Mouse (Mus musculus): ENCODE data around the gene Gm20388. TPM values are rescaled to one million over a fixed set of nuclear protein-coding genes. Genes with fewer than 3 reads are reported as not detected.

Gm20388 gene
- total RNA-seq, 2 experiments from 2014 or later, result 5.8 TPM; not detected in 1

DNA sequence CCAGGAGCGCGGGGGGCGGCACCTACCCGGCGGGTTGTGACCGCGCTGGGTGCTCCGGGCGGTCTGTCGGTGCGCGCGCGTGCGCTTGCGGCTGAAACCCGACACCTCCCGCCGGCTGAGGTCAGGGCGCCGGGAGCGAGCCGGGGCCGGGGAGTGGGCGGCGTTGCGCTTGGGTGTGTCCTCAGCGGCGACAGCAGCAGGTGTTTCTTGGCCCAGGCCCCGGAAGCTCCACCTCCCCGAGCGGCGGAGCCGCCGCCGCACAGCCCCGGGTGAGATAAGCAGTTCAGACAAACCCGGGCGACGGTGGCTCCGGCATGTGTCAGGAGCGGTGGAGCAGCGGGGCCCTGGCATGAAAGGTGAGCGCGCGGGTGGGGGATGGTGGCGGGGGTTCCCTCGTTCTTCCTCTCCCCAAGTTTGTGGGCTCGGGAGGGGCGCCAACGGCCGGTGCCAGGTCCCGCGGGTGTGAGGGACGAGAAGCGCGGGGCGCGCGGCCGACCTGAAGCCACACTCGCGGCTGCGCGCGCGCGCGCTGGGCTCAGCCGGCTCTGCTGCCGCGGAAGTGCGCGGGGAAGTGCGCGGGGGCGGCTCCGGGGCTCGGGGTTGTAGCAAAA lies 626.7 kb downstream of the Gm20388 start:
- DNase-seq, result peak; percentile 89

DNA sequence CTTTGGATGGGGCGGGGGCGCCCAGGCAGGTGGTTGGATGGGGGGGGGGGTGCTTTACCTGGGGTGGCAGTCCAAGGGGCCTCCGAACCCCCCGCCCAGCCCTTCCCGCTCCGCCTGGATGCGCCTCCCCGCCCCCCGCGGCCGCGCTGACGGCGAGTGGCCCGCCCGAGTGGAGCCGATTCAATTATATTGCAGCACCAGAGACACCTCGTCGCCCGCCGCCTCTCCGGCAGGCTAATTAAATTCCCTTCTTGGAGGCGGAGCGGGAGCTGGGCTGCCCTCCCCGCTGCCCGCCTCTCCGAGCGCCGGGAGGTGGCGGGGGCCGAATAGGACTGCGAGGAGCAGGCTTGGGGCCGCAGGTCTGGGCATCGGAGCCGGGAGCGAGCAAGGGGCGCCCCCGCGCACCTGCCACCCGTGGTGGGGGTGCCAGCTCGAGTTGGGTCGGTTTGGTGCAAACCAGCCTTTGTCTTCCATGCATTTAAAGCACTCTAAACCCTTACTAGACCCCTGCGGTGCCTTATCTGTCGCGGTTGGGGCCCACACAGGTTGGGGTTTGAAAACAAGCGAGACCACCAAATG lies 627.3 kb downstream of the Gm20388 start:
- DNase-seq, result peak; percentile 74

DNA sequence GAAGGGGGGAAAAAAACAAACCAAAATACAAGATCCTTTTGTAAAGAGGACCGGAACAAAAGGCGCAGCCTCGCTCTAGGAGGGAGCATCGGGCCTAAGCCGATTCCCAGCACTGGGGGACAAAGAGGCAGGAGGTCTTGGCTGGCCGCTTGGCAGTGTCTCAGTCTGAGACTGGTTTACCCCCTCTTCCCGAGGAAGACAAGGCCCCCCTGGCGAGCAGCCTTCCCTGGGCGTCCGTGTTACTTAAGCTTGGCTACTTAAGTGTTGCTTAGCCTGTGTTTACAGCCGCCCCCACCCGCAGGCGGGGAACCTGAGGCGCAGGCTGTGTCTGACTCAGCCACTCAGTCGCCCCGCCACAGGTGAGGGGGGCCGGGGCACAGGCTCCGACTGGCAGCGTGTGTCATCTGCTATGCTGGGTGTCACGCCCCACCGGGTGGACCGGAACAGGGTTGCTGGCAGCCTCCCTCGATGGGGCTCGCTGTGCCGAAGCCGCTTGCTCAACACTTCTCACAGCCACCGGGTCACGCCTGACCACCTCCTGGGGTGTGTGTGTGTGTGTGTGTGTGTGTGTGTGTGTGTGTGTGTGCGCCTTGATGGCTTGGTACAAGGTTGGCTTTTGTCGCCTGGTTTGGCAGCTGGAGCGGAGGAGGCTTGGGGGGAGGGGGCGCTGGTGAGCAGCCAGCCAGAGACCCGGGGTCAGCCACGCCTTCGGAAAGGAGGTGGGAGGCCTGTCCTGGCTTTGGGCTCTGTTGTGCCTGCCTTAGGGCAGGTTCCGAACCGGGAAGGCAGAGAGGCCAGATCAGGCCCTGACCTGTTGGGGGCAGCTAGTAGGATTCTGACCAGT lies 628.0 kb downstream of the Gm20388 start:
- DNase-seq, result peak; percentile 79

DNA sequence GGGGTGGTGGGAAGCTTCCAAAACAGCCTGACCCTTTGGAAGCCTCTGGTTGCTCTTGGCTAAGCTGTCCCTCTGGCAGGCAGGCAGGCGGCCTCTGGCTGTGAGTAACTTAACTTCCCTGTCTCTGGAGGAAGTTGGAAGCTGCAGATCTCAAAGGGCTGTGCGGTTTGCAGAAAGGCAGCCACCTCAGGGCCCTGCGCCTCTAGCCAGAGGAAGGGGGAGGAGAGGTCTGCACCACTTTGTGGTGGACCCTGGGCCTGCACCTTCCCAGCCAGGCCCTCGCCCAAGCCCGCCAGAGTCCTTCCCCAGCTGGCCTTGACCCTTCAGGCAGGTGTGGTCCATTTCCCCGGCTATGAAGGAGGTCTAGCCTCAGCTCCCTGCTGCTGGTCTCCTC lies 628.7 kb downstream of the Gm20388 start:
- no peak for DNase-seq

DNA sequence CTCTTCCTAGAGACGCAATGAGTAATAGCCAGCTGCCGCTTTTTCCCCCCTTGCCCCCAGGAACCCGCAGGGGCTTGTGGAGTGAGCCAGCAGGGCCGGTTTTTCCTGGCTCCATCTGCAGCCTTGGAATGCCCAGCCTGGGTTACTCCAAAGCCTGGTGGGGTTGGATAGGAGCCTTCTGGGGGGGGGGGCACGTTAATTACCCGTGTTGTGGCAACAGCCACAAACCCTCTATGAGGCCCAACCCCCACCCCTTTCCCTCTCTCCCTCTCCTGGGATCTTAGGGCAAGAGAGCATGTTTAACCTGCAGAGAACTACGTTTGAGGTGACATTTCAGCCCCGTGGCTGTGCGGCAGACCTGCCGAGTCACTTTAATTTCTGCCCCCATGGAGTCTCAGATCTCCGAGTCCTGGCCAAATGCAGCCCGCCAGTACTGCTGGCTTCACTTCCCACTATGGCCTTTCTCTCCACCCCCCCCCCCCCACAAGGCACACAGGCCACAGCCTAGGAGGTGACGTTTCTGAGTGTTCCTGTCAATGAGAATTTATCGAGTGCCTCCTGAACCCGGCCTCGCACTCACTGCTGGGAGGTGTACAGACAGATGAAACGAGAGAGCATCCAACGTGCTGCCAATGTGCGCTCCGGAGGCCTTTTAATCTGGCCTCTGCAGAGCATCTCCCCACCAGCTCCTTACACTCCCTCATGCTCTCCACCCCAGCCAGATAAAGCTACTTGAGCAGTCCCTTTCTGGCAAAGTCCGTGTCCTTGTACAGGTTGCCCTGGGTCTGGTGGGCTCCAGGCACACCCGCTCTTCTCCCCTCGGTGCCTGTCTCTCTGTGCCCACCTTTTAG lies 629.4 kb downstream of the Gm20388 start:
- DNase-seq, result no peak

DNA sequence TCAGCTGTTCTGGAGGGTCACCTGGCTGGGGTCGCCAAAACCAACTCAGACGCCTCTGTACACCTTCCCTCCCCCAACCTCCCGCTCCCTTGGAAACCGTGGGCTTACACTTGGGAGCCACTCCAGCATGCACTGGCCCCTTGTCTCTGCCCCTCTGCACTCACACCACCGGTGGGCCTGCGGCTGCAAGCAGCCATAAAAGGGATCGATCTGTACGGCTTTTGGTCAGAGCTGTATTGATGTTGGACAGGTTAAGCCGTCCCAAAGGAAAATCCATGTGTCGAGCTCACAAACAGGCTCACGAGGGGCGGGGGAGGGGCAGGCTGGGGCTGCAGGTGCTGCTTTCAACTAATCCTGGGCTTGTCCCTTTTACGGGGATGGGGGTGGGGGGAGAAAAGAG lies 632.4 kb downstream of the Gm20388 start:
- DNase-seq, result no peak

DNA sequence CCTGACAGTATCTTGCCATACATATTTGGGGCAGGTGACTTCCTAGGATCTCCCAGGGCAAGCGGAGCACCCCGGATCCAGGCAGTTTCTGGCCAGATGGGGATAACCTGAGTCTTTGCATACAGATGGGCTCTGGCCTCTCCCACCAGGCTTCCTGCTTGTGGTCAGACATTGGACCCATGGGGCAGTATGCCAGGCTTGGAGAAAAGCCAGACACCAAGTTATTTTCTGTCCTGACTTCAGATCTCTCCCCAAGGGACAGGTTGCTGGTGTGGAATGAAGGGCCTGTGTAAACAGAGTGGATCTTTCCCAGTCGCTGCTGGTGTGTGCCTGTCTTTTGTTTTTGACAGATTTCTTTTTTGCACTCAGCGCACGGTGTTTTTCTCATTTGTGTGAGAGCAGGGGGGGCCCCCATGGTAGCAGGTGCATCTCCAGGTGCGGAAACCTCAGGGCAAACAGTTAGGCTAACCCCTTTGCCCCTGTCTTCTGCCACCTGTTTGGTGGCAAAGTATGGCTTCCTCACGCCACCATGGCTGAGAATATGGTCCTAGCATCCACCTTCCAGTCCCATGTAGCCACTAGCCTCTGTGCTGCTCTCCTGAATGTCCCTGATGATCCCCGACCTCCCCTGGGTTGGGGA lies 632.9 kb downstream of the Gm20388 start:
- DNase-seq, result peak; percentile 87

DNA sequence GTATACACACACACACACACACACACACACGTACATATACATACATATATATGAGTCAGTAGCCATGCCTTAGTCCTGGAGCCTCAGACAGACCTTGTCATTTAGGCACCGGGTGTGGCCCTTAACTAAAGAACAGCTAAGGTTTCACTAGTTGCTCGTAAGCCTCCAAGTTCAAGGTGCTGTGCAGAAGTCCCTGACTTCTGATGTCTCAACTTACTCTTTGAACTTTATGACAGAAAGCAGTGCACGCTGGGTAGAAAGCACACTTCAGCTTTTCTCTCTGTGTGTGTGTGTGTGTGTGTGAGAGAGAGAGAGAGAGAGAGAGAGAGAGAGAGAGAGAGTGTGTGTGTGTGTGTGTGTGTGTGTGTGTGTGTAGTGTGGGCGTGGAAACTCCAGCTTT lies 633.5 kb downstream of the Gm20388 start:
- DNase-seq, result no peak

DNA sequence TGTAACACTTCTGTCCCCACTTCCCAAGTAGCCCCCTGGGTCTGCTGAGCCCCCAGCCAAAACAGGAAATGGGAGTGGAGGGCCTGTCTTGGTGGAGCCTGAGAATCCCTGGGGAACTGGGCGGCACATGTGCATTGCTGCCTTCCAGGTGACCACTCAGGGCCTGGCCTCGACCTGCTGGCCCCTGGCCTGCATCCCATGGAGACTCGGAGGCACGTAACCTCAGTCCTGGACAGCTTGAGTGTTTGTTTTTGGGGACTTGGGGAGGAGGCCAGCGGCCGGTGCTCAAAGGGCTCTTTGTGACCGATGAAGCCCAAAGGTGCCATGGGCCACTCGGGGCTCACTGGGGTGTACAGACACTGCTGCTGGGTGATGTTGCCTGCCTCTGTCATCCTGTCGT lies 636.9 kb downstream of the Gm20388 start:
- no peak for DNase-seq

DNA sequence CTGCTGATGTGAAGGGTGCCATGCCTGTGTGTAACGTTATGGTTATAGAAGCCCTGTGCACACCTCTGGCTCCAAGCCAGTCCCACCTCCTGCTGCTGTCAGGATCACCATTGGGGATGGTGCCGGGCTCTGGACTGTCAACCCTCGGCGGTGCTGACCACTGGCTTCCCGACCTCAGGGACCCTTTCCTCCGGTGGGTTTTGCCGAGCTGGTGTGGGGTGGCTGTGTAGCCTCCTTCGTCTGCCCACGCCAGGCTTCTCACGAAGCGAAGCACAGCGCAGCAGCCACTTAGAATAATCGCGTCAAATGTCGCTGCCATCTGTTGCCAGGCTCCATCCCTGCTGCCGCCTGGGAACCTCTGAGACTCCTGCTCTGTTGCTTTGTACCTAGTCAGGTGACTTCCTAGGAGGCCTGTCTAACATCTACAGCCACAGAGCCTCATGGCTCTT lies 637.7 kb downstream of the Gm20388 start:
- DNase-seq, result no peak

DNA sequence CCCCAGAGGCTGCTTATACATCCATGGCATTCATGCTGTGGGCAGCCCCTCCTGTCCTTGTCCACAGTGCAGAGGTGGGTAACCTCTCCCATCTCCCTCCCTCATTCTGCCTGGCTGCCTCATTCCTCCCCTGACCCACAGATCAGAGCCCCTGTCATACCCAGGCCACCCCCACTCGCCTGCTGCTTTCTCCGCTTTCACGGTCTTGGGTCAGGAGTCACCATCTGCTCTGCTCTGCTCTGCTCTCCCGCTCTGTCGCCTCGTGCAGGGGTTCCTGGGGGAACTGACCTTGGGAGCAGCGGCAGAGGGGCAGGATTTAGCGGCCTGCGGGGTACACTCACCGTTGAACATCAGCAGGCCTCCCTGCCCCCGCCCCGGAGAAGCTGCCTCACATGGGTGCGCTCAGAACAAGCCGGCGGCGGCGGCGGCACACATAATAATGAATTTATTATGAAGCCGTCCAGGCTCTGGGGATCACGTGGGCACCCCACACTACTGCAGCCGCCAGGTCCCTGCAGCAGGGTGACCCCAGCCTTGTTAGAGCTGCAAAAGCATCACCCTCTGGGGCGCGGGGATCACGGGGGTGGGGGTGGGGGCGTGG lies 638.8 kb downstream of the Gm20388 start:
- DNase-seq, result no peak

DNA sequence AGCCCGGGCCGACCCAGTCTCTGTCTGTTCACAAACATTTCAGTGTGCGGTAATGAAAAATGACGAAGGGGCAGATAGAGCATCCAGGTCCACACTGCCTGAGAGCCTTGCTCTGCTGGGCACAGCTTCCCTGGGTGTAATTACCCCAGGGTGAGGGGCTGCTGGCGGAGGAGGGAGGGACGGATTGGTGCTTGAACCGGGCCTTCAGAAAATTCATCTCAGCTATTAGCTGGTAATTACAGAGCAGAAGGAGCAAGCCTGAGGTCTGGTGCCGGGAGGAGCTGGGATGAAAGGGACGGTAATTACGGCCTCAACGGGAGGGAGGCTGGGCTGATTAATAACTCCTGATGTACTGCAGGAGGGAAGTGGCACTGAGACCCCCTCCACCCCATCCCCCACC lies 639.3 kb downstream of the Gm20388 start:
- no peak for DNase-seq

DNA sequence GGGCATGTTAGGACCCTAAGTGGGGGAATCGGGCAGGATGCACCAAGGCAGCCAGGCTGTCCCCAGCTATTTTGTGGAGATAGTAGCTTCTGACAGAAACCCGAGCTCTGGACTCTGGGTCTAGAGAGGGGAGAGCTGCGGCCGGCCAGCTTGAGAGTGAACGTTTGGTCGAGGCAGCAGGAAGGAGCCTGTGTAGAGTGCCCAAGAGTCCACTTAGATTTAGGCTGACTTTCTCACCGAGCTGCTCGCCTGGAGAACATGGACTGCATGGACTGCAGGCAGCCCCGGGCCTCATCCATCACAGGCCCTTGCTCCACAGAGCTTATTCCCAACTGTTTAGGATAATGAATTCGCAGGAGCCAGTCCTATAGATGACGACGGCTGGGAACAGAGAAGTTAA lies 639.8 kb downstream of the Gm20388 start:
- DNase-seq, result no peak

DNA sequence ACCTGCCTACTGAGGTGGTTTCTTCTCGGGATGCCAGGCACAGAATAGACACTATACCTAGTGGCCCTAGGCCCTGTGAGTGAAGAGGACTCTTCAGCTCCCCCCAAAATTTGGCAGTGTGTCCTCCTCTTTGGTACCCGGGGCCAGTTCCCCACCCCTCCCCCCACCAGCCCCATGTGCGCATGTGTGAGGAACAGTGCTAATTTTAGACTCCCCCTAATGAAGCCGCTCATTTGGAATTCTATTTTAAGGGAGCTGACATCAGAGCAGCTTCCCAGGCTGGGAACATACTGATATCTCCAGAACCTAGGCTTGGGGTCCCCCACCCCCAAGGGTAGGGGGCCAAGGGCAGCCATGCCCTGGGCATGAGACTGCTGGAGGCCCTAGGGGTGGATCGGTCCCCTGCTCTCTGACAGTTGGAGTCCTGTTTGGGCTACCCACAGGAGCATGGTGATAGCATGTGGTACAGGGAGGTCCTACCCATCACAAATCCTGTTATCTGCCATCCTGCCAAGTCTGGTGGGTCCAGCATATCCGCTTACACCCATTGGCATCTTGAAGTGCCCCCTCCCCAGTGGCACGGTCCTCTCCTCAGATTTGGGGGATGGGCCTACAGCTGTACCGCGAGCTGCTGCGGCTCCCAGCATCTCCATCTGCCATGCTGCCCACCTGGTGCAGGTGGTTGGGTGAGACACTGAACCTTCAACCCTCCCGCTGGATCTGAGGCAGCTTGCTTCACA lies 640.5 kb downstream of the Gm20388 start:
- DNase-seq, result no peak

DNA sequence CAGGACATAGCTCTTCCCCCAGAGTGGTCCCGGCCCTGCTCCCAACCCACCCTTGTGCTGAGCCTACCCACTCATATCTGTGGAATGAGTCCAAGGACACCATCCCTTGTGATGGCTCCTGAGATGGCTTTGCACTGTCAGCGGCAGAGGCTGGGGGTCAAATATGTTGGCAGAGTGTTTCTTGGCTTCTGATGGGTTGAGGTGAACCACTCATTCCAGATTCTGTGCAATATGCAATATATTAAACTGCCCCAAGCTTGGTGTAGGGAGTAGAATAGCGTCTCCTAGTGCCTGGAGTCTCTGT lies 641.0 kb downstream of the Gm20388 start:
- no peak for DNase-seq

DNA sequence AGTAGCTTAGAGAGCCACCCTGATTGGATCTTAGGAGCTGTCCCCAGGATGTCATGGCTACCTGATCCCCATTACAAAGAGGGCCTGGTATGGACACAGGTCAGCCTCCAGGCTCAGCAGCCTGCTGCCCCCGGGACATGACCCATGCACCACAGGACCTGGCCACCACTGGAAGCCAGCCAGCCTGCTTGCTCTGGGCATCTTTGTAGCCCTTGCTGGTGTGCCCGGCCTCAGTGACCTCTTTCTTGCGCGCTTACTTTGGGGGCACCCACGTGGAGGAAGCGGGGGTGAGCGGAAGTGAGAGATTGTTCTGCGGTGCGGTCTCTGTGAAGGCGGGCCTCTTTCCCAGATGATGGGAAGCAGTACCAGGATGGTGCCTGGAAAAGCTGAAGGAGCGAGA lies 641.9 kb downstream of the Gm20388 start:
- DNase-seq, result no peak

DNA sequence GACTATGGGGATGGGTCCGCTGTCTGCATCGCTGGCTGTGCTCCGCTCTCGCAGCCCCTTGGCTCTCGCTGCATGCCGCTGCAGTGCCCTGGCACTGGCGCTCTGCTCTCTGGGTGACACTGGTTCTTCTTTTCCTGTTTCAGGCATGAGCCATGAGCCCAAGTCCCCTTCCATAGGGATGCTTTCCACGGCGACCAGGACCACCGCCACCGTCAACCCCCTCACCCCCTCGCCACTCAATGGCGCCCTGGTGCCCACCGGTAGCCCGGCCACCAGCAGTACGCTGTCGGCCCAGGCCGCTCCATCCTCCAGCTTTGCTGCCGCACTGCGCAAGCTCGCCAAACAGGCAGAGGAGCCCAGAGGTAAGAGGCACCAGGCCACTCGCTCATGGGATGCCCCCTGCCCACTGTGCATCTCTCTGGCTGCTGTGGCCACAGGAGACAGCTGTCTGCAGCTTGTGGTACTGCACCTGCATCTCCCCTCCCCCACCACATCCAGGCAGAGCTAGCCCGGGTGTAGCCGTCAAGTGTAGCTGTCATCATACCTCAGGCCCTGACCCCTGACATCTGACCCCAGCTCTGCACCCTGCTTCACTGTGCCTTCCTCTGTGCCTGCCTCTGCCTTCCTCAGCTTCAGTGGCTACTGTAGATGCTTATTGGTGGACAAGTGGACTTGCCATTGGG lies 642.9 kb downstream of the Gm20388 start:
- no peak for DNase-seq

DNA sequence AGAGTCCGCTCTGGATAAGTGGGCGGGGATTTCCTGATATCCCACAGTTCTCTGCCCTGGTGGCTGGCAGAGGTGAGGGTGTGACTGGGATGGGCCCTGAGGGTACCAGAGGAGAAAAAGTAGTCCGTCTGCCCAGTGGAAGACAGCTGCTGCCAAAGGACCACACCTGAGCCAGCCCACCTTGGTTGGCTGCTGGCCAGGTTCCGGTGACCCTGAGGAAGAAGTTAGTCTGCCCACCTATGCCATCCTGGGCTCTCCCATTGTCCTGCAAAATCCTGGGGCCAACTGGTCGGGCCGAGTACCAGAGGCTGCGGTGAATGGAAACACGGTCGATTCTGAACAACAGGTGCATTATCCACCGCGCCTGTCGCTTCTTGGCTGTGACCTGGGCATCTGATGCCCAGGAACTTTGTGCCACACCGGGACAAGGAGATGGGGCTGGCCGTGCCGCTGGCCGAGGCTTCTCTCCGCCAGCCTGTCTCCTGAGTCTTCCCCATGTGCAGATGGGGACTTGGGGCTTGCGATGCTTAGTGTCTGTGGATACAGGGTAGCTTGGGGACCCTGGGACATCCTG lies 643.9 kb downstream of the Gm20388 start:
- DNase-seq, result no peak

DNA sequence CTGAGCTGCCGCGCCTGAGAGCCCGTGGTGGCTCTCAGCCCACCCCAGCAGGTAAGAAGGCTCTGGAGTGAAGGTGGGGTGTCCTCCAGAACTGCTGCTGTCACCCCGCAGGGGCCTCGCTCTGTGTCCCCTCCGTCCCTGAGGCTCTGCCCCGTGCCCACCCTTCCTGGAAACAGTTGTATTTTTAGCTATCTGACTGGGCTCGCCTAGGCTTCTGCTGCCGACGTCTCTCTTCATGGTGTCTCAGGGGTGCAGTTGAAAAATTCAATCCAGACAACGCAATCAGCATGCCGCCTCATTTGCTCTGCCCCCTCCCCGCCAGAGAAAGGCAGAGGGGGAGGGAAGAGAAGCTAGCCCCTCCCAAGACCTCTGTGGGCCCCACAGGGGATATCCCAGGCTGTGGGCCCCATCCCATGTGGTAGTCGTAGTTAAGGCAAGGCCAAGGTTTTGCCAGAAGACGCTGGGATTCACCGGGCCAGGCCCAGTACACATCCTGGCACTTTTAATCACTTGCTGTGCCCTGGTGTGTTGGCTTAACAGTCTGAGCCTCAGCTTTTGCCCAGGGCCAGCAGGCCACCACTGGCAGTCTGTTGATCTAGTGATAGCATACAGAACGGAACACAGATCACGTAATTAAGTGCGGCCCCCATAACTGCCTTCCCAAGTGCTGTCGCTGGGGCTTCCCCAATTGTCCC lies 645.7 kb downstream of the Gm20388 start:
- peak; percentile 50 for DNase-seq

Data from heart, postnatal 4 days (tissue).